In the genomic region with DNA sequence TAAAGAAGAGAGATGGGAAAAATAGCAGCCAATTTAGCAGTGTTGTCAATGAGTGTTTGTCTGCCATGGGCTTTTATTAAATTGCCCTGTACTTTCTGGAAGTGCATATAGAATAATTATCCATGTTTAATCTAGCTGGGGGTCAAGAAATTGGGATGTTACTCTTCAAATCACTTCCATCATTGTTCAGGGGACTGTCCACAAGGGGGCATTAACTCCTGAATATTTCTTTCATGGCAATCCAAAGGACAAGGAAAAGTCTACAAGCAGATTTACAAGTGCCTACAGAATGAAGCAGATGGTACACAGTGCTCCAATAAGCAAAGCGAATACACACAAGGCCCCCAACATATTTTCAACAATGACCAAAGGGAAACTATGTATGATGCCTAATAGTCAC, we compare ENCODE assay signal across 9 mouse cellular contexts.
A peak's percentile ranks its signal among the peaks of the same experiment; 100 is the strongest.
DNase-seq lines count a peak whose midpoint lies in the region; ATAC-seq and TF ChIP-seq lines count a peak whose summit lies in the region.
"Had no signal": no experiment of that assay in that cellular context is flagged by ENCODE, and none has a peak within 500 bp of the region (broad histone marks: within the 10 kb centered on the region; RNA-seq: fewer than 3 reads in every experiment).

No protein-coding gene starts in this region.

- H3K36me3 ChIP-seq in forebrain, embryonic 14.5 days (ENCODE audit: control insufficient read depth, insufficient read depth, low read length): no peaks in the 10 kb centered on the region
- no peaks in the 10 kb centered on the region for H3K36me3 ChIP-seq in forebrain, postnatal 0 days (ENCODE audit: insufficient read depth)
- H3K36me3 ChIP-seq in ES-E14 (ENCODE audit: control insufficient read depth, insufficient read depth, low read length, poor library complexity, severe bottlenecking): no peaks in the 10 kb centered on the region

- H3K4me2 ChIP-seq in forebrain, embryonic 14.5 days (ENCODE audit: low read length): no peak overlapping the region
- no peak overlapping the region for H3K4me2 ChIP-seq in forebrain, postnatal 0 days (ENCODE audit: low read depth)

- DNase-seq in forebrain, embryonic 14.5 days (ENCODE audit: low spot score): peak; percentile 5
- no peak for DNase-seq in forebrain, postnatal 0 days
- peak in 1 of 2 experiments; percentile 9 for DNase-seq in layer of hippocampus, adult 2 months (ENCODE audit: low spot score in 2 of 2)
- DNase-seq in layer of hippocampus, adult 9-10 months (ENCODE audit: low spot score): no peak
- peak; percentile 4 for DNase-seq in ES-E14 (ENCODE audit: low read depth, low spot score)
- peak; percentile 30 for DNase-seq in lung, postnatal 36 days
- no peak for DNase-seq in MN1 (ENCODE audit: low spot score)

- H3K4me1 ChIP-seq in forebrain, embryonic 14.5 days (ENCODE audit: control insufficient read depth, insufficient read depth, low read length): no peaks in the 10 kb centered on the region
- no peaks in the 10 kb centered on the region for H3K4me1 ChIP-seq in forebrain, postnatal 0 days (ENCODE audit: insufficient read depth)
- no peaks in the 10 kb centered on the region for H3K4me1 ChIP-seq in ES-E14 (ENCODE audit: control insufficient read depth in 2 of 2, insufficient read depth in 2 of 2, low read length in 2 of 2, poor library complexity in 1 of 2)

- TF ChIP-seq CTCF in forebrain, postnatal 0 days (IDR thresholded peaks at IDR 0.05; ENCODE audit: low read depth): no peak; the same call in 1 of the 2 replicates
- TF ChIP-seq CTCF in layer of hippocampus, adult 2 months (conservative IDR thresholded peaks at IDR 0.05): peak; percentile 59

- H3K9me3 ChIP-seq in forebrain, embryonic 14.5 days (replicated peaks; ENCODE audit: control insufficient read depth, low read length): no peaks in the 10 kb centered on the region
- H3K9me3 ChIP-seq in forebrain, postnatal 0 days (ENCODE audit: low read length): no peaks in the 10 kb centered on the region
- H3K9me3 ChIP-seq in ES-E14 (ENCODE audit: control insufficient read depth, insufficient read depth, low read depth, low read length): no peaks in the 10 kb centered on the region

- in situ Hi-C loops in ES-E14 (cut with MboI; ENCODE audit: low sequenced_read_pairs in 2 of 2, unreplicated experiment in 2 of 2): no loop called here

- H3K27me3 ChIP-seq in forebrain, embryonic 14.5 days (replicated peaks; ENCODE audit: control insufficient read depth, insufficient read depth, low read length): no peaks in the 10 kb centered on the region
- H3K27me3 ChIP-seq in forebrain, postnatal 0 days (ENCODE audit: insufficient read depth, low read length): no peaks in the 10 kb centered on the region

- H3K9ac ChIP-seq in forebrain, embryonic 14.5 days (ENCODE audit: low read length): no peak overlapping the region
- no peak overlapping the region for H3K9ac ChIP-seq in forebrain, postnatal 0 days
- no peak overlapping the region for H3K9ac ChIP-seq in ES-E14 (ENCODE audit: insufficient read depth, low read depth, low read length, poor library complexity, severe bottlenecking)

- WGBS in forebrain, embryonic 14.5 days: 76% methylated on average over 1 of the region's 1 CpGs
- WGBS in forebrain, postnatal 0 days: 78% methylated on average over 1 of the region's 1 CpGs

- no peak overlapping the region for H3K27ac ChIP-seq in forebrain, embryonic 14.5 days (ENCODE audit: low read depth, low read length)
- no peak overlapping the region for H3K27ac ChIP-seq in forebrain, postnatal 0 days (ENCODE audit: low read depth, low read length)
- H3K27ac ChIP-seq in layer of hippocampus, adult 2 months: no peak overlapping the region
- no peak overlapping the region for H3K27ac ChIP-seq in ES-E14 (ENCODE audit: insufficient read depth, low read depth, low read length, poor library complexity, severe bottlenecking)

- H3K4me3 ChIP-seq in forebrain, embryonic 14.5 days (ENCODE audit: low read depth, low read length): no peak overlapping the region
- no peak overlapping the region for H3K4me3 ChIP-seq in forebrain, postnatal 0 days (ENCODE audit: low read depth, low read length)
- no peak overlapping the region for H3K4me3 ChIP-seq in layer of hippocampus, adult 2 months
- H3K4me3 ChIP-seq in ES-E14 (ENCODE audit: insufficient read depth in 1 of 2, low read depth in 1 of 2, low read length in 2 of 2, poor library complexity in 1 of 2, severe bottlenecking in 1 of 2): no peak overlapping the region

- no peak for ATAC-seq in forebrain, embryonic 14.5 days
- ATAC-seq in forebrain, postnatal 0 days: no peak
- no peak for ATAC-seq in megakaryocyte, adult 5-6 weeks (ENCODE audit: poor library complexity, severe bottlenecking)
- ATAC-seq: CD4-positive, CD25-positive, alpha-beta regulatory T cell, adult 4 months had no signal

TF ChIP-seq in ES-E14, 5 proteins besides CTCF, POLR2A, EP300 and RAD21:
- TF ChIP-seq HCFC1 (IDR thresholded peaks at IDR 0.05; ENCODE audit: borderline replicate concordance, insufficient read depth, low read length): no peak
- no peak for TF ChIP-seq MAFK (IDR thresholded peaks at IDR 0.05; ENCODE audit: insufficient read depth, low read depth, low read length)
- TF ChIP-seq ZC3H11A (IDR thresholded peaks at IDR 0.05; ENCODE audit: borderline replicate concordance, low read depth, low read length): no peak

Comparison
In these comparisons a context has a peak if more than half of its experiments do, and no peak if none do; other contexts are left out.
1. DNase-seq: peak in forebrain, embryonic 14.5 days (single experiment), ES-E14 (single experiment) and lung, postnatal 36 days (single experiment); none in forebrain, postnatal 0 days (single experiment), layer of hippocampus, adult 9-10 months (single experiment) and MN1 (single experiment).